Mouse (Mus musculus) heart, embryonic 10.5 days (tissue): ENCODE results near the gene Gm5724. TPM values are rescaled to one million over a fixed set of nuclear protein-coding genes. Genes with fewer than 3 reads are reported as not detected.

Source experiments
- DNase-seq: peaks from one replicate; pipeline ENCODE4 v3.0.0-alpha.2; 2017; ENCODE audit warnings: low spot score
- H3K27ac ChIP-seq: fragments of 300-500 bp; sonication (generic); 2 replicates; pipeline ENCODE4 v1.5.1; 2016; ENCODE audit warnings: mild to moderate bottlenecking
- H3K27me3 ChIP-seq: fragments of 300-500 bp; sonication (generic); 2 replicates; pipeline ENCODE4 v1.6.1; 2016; ENCODE audit warnings: mild to moderate bottlenecking; ENCODE audit not compliant: poor library complexity, insufficient read depth, severe bottlenecking
- H3K36me3 ChIP-seq: fragments of 300-500 bp; sonication (generic); 2 replicates; pipeline ENCODE4 v1.6.1; 2016; ENCODE audit warnings: mild to moderate bottlenecking, moderate library complexity
- H3K4me1 ChIP-seq: fragments of 300-500 bp; sonication (generic); 2 replicates; pipeline ENCODE4 v1.6.1; 2016; ENCODE audit warnings: mild to moderate bottlenecking
- H3K4me3 ChIP-seq: fragments of 300-500 bp; sonication (generic); 2 replicates; pipeline ENCODE4 v1.5.1; 2016; ENCODE audit warnings: mild to moderate bottlenecking, moderate library complexity
- H3K9me3 ChIP-seq: fragments of 300-500 bp; sonication (generic); 2 replicates; pipeline ENCODE4 v1.6.1; 2016; ENCODE audit warnings: mild to moderate bottlenecking, moderate library complexity
- WGBS: fragments of 180-500 bp; shearing (Covaris S2); methylation state at CpG from one replicate; pipeline ENCODE4 v1.1.7; 2016; 5-methylcytosine and 5-hydroxymethylcytosine counted together
- polyA plus RNA-seq: library from polyadenylated mRNA; unstranded; fragments of >200 nt; fragmentation: Nextera tagmentation; extraction: Ambion mirVana; gene quantifications from 2 replicates; pipeline ENCODE4 v1.2.1, GENCODE M21; 2016

Gene Gm5724
- not detected in 2 replicates for polyA plus RNA-seq

GRCm38 (mm10) chr6:141773710-141774109 is at the start of gene Gm5724:
Gm5724 (minus strand) TSS chr6:141773810.
- Histone ChIP-seq H3K4me1 (no peaks in the 10 kb centered on the region), H3K27me3 (no peaks in the 10 kb centered on the region), H3K9me3 (no peaks in the 10 kb centered on the region), H3K4me3 (no peak within 1 kb of the TSS), H3K27ac (no peak within 1 kb of the TSS), H3K36me3 (no peaks in the 10 kb centered on the region)
- WGBS = 75% methylated on average over 3 of the region's 3 CpGs
- DNase-seq = no peak

GRCm38 (mm10) chr6:141797837-141798236 is 24.2 kb upstream of the Gm5724 start:
- no peaks in the 10 kb centered on the region for H3K36me3 ChIP-seq
- H3K4me1 ChIP-seq = no peaks in the 10 kb centered on the region
- no peaks in the 10 kb centered on the region for H3K27me3 ChIP-seq
- 26% methylated on average over 1 of the region's 1 CpGs for WGBS
- H3K27ac ChIP-seq = no peak overlapping the region
- no peak overlapping the region for H3K4me3 ChIP-seq
- no peak for DNase-seq
- H3K9me3 ChIP-seq = no peaks in the 10 kb centered on the region

DNA sequence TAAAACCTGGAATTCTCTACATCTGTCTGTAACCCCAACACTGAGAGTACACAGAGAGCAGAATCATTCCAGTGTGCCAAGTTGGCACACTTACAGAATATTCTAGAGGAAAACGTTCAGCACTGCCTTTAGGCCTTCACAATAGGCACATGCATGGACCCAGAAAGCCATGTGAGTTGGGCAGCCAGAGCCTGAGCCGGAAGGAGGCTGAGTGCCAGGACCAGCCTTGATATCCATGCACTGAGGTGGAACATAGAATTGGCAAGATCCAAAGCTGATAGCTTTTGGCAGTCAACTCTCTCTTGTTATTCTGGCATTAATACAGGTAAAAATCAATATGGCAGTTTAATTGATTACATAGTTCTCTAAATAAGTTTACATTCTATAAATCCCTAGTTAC is 866 bp upstream of the Gm5724 start:
- no peaks in the 10 kb centered on the region for H3K36me3 ChIP-seq
- 78% methylated on average over 2 of the region's 2 CpGs for WGBS
- no peaks in the 10 kb centered on the region for H3K9me3 ChIP-seq
- no peak overlapping the region for H3K27ac ChIP-seq
- no peak overlapping the region for H3K4me3 ChIP-seq
- H3K27me3 ChIP-seq = no peaks in the 10 kb centered on the region
- H3K4me1 ChIP-seq = no peaks in the 10 kb centered on the region
- no peak for DNase-seq

DNA sequence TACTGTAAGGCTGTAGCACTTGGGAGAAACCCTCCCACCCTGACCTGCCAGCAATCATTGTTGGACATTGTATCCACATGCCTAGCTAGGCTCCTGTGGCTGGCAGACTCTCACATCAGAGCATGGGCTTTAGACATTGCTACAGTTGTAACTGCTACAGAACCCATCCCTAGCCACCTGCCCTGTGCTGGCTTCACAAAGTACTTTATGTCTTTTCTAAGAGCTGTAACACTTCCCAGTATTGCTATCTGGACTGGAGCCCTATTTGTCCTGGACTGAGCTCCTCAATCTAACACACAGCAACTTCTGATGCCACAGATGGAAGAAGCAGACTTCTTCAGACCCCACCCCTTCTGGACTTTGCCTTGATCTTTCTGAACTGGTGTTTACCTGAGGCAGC is 82.4 kb downstream of the Gm5724 start:
- Histone ChIP-seq H3K9me3 (no peaks in the 10 kb centered on the region), H3K4me3 (no peak overlapping the region)
- DNase-seq = no peak

GRCm38 (mm10) chr6:141687008-141687407 is 86.6 kb downstream of the Gm5724 start:
- no peaks in the 10 kb centered on the region for H3K27me3 ChIP-seq
- WGBS = 65% methylated on average over 4 of the region's 4 CpGs
- no peak overlapping the region for H3K4me3 ChIP-seq
- DNase-seq = no peak
- no peak overlapping the region for H3K27ac ChIP-seq
- H3K9me3 ChIP-seq = no peaks in the 10 kb centered on the region
- no peaks in the 10 kb centered on the region for H3K36me3 ChIP-seq
- 0 out of 2 replicates have a peak, but pooled peaks cover 3% of the 10 kb centered on the region for H3K4me1 ChIP-seq

More for the DNA sequence above, 82.4 kb downstream of the Gm5724 start:
- Histone ChIP-seq H3K27me3 (no peaks in the 10 kb centered on the region), H3K27ac (no peak overlapping the region), H3K36me3 (no peaks in the 10 kb centered on the region), H3K4me1 (0 out of 2 replicates have a peak, but pooled peaks cover 3% of the 10 kb centered on the region)

Other genes starting within 250 kb of the Gm5724 start
- 0.30 TPM in 1 of 2 replicates, not detected in the other for gene Slco1c1, start 249.4 kb downstream of the Gm5724 start, polyA plus RNA-seq
- gene Slco1b2, start 144.3 kb downstream of the Gm5724 start, polyA plus RNA-seq = not detected in 2 replicates
- gene Slco1a4, start 82.4 kb upstream of the Gm5724 start, polyA plus RNA-seq = not detected in 2 replicates
- not detected in 2 replicates for gene Slco1a1, start 173.2 kb upstream of the Gm5724 start, polyA plus RNA-seq
- not detected in 2 replicates for gene Gm6614, start 237.6 kb upstream of the Gm5724 start, polyA plus RNA-seq